8 mouse cellular contexts compared by ENCODE assay signal in genomic region chr4:47057510-47058325, GRCm38 (mm10). TPM values are rescaled to one million over a fixed set of nuclear protein-coding genes. Genes with fewer than 3 reads are reported as not detected.
DNase-seq lines count a peak whose midpoint lies in the region; ATAC-seq and TF ChIP-seq lines count a peak whose summit lies in the region.

No protein-coding gene starts in this region.

- H3K4me3 ChIP-seq in lung, adult 2 months (replicated peaks; ENCODE audit: extremely low read depth, low read depth, low read length) = peak overlapping the region; percentile 88
- peak overlapping the region; percentile 75 for H3K4me3 ChIP-seq in embryonic facial prominence, embryonic 15.5 days (replicated peaks)
- H3K4me3 ChIP-seq in intestine, embryonic 16.5 days (ENCODE audit: low read length) = peak overlapping the region; percentile 75
- H3K4me3 ChIP-seq in neural tube, embryonic 12.5 days = peak overlapping the region; percentile 73

- H3K9ac ChIP-seq in embryonic facial prominence, embryonic 15.5 days = peak overlapping the region; percentile 83
- peak overlapping the region; percentile 80; the same call in 1 of the 2 replicates for H3K9ac ChIP-seq in intestine, embryonic 16.5 days (ENCODE audit: low read depth, low read length)
- H3K9ac ChIP-seq in neural tube, embryonic 12.5 days = peak overlapping the region; percentile 83

- no peak for DNase-seq in lung, adult 2 months
- no peak for DNase-seq in lung, postnatal 14 days
- no peak for DNase-seq in right cerebral cortex, postnatal 10 days (ENCODE audit: low spot score in 2 of 2)
- DNase-seq in adrenal gland, adult (ENCODE audit: inconsistent age in 2 of 2, low spot score in 1 of 2) = no peak
- DNase-seq in left cerebral cortex, postnatal 4 days = no peak

- H3K4me1 ChIP-seq in lung, adult 2 months (ENCODE audit: control insufficient read depth, insufficient read depth, low read length) = no peaks in the 10 kb centered on the region
- H3K4me1 ChIP-seq in embryonic facial prominence, embryonic 15.5 days = peaks cover 4% of the 10 kb centered on the region; the same call in 1 of the 2 replicates
- peaks cover 8% of the 10 kb centered on the region for H3K4me1 ChIP-seq in intestine, embryonic 16.5 days (ENCODE audit: control insufficient read depth, insufficient read depth, low read length)
- peaks cover 11% of the 10 kb centered on the region; the same call in 1 of the 2 replicates for H3K4me1 ChIP-seq in neural tube, embryonic 12.5 days

- H3K27me3 ChIP-seq in embryonic facial prominence, embryonic 15.5 days = no peaks in the 10 kb centered on the region
- H3K27me3 ChIP-seq in intestine, embryonic 16.5 days (replicated peaks; ENCODE audit: control insufficient read depth, insufficient read depth, low read length) = 0 out of 2 replicates have a peak, but pooled peaks cover 2% of the 10 kb centered on the region
- H3K27me3 ChIP-seq in neural tube, embryonic 12.5 days (replicated peaks) = no peaks in the 10 kb centered on the region

- TF ChIP-seq POLR2A in lung, adult 2 months (IDR thresholded peaks at IDR 0.05; ENCODE audit: borderline replicate concordance, extremely low read depth, low read depth, low read length) = no peak

- no peaks in the 10 kb centered on the region for H3K36me3 ChIP-seq in embryonic facial prominence, embryonic 15.5 days
- no peaks in the 10 kb centered on the region for H3K36me3 ChIP-seq in intestine, embryonic 16.5 days (ENCODE audit: control insufficient read depth, insufficient read depth, low read length)
- H3K36me3 ChIP-seq in neural tube, embryonic 12.5 days = no peaks in the 10 kb centered on the region

- intact Hi-C loops in left cerebral cortex, postnatal 4 days (cut with DNase I) = no loop called here

- 25% methylated on average over 25 of the region's 25 CpGs for WGBS in lung, adult 2 months
- 32% methylated on average over 25 of the region's 25 CpGs for WGBS in embryonic facial prominence, embryonic 15.5 days
- 23% methylated on average over 25 of the region's 25 CpGs for whole genome bisulfite sequencing in intestine, embryonic 16.5 days
- 37% methylated on average over 25 of the region's 25 CpGs for WGBS in neural tube, embryonic 12.5 days

- no peak for TF ChIP-seq CTCF in lung, adult 2 months (IDR thresholded peaks at IDR 0.05; ENCODE audit: insufficient read depth, low read length)

- no peaks in the 10 kb centered on the region for H3K9me3 ChIP-seq in embryonic facial prominence, embryonic 15.5 days (replicated peaks)
- peaks cover 2% of the 10 kb centered on the region; the same call in 1 of the 2 replicates for H3K9me3 ChIP-seq in intestine, embryonic 16.5 days (ENCODE audit: control insufficient read depth, low read length)
- no peaks in the 10 kb centered on the region for H3K9me3 ChIP-seq in neural tube, embryonic 12.5 days

- no peak overlapping the region for H3K27ac ChIP-seq in embryonic facial prominence, embryonic 15.5 days (replicated peaks)
- H3K27ac ChIP-seq in intestine, embryonic 16.5 days (ENCODE audit: low read length) = peak overlapping the region; percentile 57
- no peak overlapping the region for H3K27ac ChIP-seq in neural tube, embryonic 12.5 days

- peak overlapping the region; percentile 80 for H3K4me2 ChIP-seq in embryonic facial prominence, embryonic 15.5 days (replicated peaks)
- H3K4me2 ChIP-seq in intestine, embryonic 16.5 days (ENCODE audit: low read depth, low read length) = peak overlapping the region; percentile 85
- peak overlapping the region; percentile 79 for H3K4me2 ChIP-seq in neural tube, embryonic 12.5 days (replicated peaks)

- 0 out of 2 replicates have a peak, but pooled peaks have one; percentile 7 for ATAC-seq in embryonic facial prominence, embryonic 15.5 days (ENCODE audit: insufficient number of reproducible peaks, low FRiP score, low TSS enrichment, low read depth)
- ATAC-seq in intestine, embryonic 16.5 days = peak; percentile 69
- ATAC-seq in neural tube, embryonic 12.5 days (ENCODE audit: low FRiP score, low read depth) = peak; percentile 46; the same call in 1 of the 2 replicates

RNA-seq across cellular contexts. Expression of gene Anks6, which starts 0.5 kb away (rescaled TPM):
- 4.7 and 6.5 TPM in 2 replicates for polyA plus RNA-seq in lung, adult 2 months (2012; rRNA removed)
- polyA plus RNA-seq in embryonic facial prominence, embryonic 15.5 days (2015; fragmentation: Nextera tagmentation; extraction: Ambion mirVana) = 4.0 and 5.5 TPM in 2 replicates
- 1.1 and 1.4 TPM in 2 replicates for polyA plus RNA-seq in intestine, embryonic 16.5 days (2015; fragmentation: Nextera tagmentation; extraction: Ambion mirVana)
- 5.3 TPM in 2 replicates for polyA plus RNA-seq in neural tube, embryonic 12.5 days (2016; fragmentation: Nextera tagmentation; extraction: Ambion mirVana)
- total RNA-seq in left cerebral cortex, postnatal 4 days (2021) = 10 to 100 TPM; 23.9 to 24.5 TPM

RNA-seq across cellular contexts. Expression of gene Galnt12, which starts 34.0 kb away (rescaled TPM):
- 3.3 and 3.8 TPM in 2 replicates for polyA plus RNA-seq in lung, adult 2 months (2012; rRNA removed)
- 4.2 and 5.0 TPM in 2 replicates for polyA plus RNA-seq in embryonic facial prominence, embryonic 15.5 days (2015; fragmentation: Nextera tagmentation; extraction: Ambion mirVana)
- 21.0 and 21.4 TPM in 2 replicates for polyA plus RNA-seq in intestine, embryonic 16.5 days (2015; fragmentation: Nextera tagmentation; extraction: Ambion mirVana)
- polyA plus RNA-seq in neural tube, embryonic 12.5 days (2016; fragmentation: Nextera tagmentation; extraction: Ambion mirVana) = 1.9 and 2.4 TPM in 2 replicates
- total RNA-seq in left cerebral cortex, postnatal 4 days (2021) = 1 to 10 TPM; 1.0 to 1.3 TPM

Comparison
In these comparisons a context has a peak if more than half of its experiments do, and no peak if none do; other contexts are left out.
1. ATAC-seq: peak in every context shown above with its lines; median percentile 69 in intestine, embryonic 16.5 days; 46 in neural tube, embryonic 12.5 days; 7 in embryonic facial prominence, embryonic 15.5 days.